Mouse (Mus musculus) heart, adult 2 months (tissue): ENCODE results near the gene Galnt11.

Experiments used
- CTCF ChIP-seq: fragments of 200-600 bp; IDR thresholded peaks from 2 replicates; pipeline ENCODE4 v1.8.1; 2022; ENCODE audit warnings: antibody characterized with exemption, mild to moderate bottlenecking, moderate library complexity
- POLR2A ChIP-seq: fragments of 200-500 bp; IDR thresholded peaks from 2 replicates; pipeline ENCODE4 v1.6.1; 2011; ENCODE audit warnings: mild to moderate bottlenecking, low read depth, low read length, control low read depth; ENCODE audit not compliant: insufficient read depth

GRCm38 (mm10) chr5:25179284-25179683, 42.4 kb upstream of the Galnt11 start:
- TF ChIP-seq POLR2A (no peak), CTCF (no peak)
